16 mouse cellular contexts compared by ENCODE assay signal in genomic region chr10:120648741-120649140, GRCm38 (mm10).
"Had no signal": no experiment of that assay in that cellular context is flagged by ENCODE, and none has a peak within 500 bp of the region (broad histone marks: within the 10 kb centered on the region; RNA-seq: fewer than 3 reads in every experiment).

No protein-coding gene starts in this region.

- H3K4me3 ChIP-seq: liver, embryonic 15.5 days; myocyte; neural tube, embryonic 15.5 days had no signal

- H3K9ac ChIP-seq: liver, embryonic 15.5 days; neural tube, embryonic 15.5 days had no signal

- H3K9me3 ChIP-seq: liver, embryonic 15.5 days; neural tube, embryonic 15.5 days had no signal

- H3K4me1 ChIP-seq: liver, embryonic 15.5 days had no signal

- H3K4me2 ChIP-seq: liver, embryonic 11.5 days; liver, embryonic 15.5 days; neural tube, embryonic 15.5 days had no signal

- H3K36me3 ChIP-seq: liver, embryonic 15.5 days; neural tube, embryonic 15.5 days had no signal

- ATAC-seq: lung, postnatal 0 days had no signal

- DNase-seq: kidney, adult 9 months; kidney, postnatal 36 days; layer of hippocampus, adult 9-11 months; layer of hippocampus, postnatal 36 days; lung, adult 2 months; lung, postnatal 36 days; midbrain, embryonic 14.5 days; right cerebral cortex, postnatal 14 days; thymus, adult 18-20 months; thymus, postnatal 14 days had no signal

- H3K27me3 ChIP-seq: liver, embryonic 15.5 days; neural tube, embryonic 15.5 days had no signal

- H3K27ac ChIP-seq: kidney, postnatal 0 days; liver, embryonic 15.5 days; neural tube, embryonic 15.5 days had no signal
